Mouse (Mus musculus) fat pad, adult 2 months (tissue): ENCODE results near the gene Robo3.

Experiments used
- DNase-seq: peaks from one replicate; pipeline ENCODE4 v3.0.0-alpha.2; 2011; ENCODE audit warnings: low read depth, low spot score; ENCODE audit errors: extremely low read depth

Gene Robo3

DNA sequence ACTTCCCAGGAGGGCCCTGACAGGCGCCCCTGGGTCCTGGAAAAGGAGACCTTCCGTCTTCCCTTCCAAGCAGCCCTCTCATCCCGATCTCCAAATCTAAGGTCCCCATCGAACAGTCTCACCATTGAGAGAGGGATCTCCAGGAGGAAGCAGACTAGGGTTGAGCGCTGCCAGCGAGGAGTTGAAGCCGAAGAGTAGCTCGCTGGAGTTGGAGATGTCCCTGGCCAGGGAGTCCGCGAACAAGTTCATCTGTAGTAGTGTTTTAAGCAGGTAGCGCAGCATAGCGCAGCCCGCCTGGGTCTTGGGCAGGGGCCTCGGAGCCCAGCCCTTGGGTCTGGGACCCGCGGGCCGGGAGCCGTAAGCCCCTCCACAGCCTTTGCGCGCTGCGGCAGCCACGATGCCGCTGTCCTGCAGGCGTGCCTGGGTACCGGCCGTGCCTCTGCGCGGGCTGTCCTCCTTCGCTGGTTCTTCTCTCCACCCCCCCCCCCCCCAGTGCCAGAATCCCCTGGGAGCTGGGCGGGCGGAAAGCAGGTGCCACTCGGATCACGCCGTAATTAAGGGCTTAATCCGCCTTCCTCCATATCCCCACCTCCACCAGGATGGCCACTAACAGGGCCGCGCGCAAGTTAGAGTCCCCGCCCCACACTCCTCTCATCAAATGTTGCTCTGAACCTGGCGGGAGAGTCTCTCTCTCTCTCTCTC, at the start of gene Robo3:
Gene Robo3 (minus strand): TSS at position 527 of the 702 bp plus-strand sequence.
- DNase-seq: no peak

DNA sequence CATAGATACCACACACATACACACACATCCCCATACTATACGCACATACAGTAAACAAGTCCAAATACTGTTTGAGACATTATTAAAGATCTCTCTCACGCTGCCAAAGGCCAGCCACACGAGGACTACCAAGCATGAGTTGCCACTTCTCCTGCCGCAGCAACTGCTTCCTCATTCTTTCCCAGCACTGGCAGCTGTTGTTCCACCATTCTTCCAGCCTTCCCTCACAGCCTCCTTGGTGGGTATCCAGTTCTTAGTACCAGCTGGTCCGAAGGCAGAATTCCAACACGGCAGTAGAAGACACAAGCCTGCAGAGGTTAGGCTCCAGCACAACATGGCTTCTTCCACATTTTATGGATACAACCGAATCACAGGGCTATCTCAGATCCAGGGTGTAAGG, 41.9 kb upstream of the Robo3 start:
- DNase-seq: no peak

DNA sequence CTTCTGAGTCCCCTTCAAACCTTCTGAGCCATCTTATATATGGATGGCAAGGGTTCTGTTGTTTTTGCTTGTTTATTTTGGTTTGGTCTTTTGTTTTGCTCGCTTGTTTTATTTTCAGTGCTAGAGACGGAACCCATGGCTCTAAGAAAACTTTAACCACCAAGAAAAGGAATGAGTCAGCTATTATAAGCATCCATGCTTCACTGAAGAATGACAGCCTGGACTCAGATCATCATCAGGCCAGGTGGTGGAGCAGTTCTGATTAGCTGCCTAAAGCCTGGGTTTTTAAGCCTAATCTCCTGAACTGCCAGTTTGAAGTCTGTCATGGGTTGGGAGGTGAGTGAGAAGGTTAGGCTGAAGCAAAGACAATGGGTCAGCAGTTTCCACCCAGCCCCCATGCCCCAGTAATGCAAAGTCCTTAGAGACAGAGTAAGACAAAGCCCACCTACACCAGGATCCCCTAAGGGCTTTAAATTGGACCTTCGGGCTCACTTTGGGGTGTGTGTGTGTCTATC, 40.6 kb upstream of the Robo3 start:
- no peak for DNase-seq

DNA sequence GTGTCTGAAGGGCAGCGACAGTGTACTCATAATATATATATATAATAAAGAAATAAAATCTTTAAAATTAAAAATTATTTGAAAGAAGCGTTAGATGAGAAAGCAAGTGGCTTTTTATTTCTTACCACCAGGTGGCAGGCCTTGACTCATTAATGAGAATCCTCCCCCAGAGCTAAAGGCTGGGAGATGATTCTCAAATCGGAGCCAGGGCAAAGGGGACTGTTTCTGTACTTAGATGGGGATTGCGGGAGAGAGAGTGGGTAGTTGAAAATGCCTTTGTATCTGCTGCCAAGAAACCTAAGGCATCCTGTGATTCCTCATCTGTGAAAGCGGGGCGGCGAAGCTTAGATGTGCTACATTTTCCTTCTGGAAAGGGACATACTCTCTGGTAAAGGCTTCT, 29.7 kb upstream of the Robo3 start:
- no peak for DNase-seq

DNA sequence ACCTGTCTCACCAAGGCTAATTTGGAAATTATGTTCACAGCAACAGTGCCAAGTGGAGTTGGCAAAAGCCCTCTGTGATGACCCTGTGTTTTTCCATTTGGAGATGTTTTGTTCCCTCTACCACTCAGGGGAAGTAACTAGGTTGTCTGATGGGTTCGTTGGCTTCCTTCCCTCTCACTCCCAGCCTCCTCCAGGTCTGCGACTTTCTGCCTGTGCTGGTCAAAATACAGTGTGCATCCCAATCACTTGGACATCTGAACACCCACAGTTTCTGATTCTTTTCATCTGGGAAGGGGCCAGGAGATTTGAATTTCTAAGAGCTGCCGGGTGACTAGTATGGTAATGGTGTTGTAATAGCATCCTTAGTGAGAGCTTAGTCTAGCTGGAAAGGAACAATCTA, 28.5 kb upstream of the Robo3 start:
- DNase-seq: no peak

DNA sequence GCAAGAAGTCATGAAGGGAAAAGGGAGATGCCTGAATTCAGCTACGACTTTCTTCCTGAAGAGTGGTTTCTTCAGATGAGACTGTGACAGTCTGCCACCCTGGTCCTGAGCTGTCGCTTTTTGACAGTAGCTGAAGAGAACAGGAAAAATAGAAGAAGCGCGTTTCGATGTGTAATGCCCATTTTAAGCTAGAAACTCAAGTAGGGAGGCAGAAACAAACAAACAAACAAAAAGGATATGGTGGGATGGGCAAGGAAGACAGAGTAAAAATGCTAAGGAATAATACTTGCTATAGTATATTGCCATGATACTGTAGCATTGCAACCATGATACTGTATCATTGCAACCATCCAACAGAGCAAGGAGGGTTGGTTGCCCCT, 27.9 kb upstream of the Robo3 start:
- DNase-seq: no peak

DNA sequence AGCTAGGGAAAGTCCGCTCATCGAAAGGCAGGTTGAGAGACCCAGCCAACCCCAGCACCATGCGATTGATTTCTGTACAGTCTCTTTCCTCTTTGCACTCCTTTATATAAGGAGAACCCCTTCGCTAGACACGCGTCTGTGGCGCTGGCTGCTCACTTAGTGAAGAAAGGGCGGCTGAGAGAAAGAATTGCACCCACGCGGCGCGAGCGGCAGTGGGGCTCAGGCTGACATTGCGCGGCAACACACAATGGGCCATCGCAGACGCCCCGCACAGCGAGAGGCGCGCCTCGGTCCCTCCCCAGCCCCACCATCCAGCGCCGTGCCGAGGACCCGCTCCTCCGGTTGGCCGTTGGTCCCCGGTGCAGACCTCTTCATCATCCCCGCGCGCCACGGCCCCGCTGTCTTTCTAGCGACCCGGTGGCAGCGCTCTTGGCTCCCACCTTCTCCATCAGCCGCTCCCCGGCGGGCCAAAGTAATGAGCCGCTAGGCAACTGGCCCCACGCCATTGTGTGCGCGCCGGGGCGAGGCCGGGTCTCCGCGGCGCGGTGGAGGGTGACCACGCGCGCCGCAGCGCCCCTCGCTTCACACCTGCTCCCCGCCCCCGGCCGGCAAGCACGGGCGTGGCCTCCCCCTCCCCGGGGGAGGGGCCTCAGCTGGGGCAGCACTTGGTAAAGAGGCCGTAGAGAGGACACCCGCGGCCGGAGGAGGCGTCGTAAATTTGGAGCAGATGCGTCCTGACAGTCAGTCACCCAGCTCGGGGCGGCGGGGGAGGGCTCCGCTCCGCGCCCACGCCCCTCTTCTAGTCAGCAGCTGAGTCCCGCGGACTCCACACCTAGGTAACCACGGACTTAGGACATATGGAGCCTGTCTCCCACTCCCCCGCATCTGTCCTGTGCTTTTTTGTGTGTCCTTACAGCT, 27.3 kb upstream of the Robo3 start:
- no peak for DNase-seq

DNA sequence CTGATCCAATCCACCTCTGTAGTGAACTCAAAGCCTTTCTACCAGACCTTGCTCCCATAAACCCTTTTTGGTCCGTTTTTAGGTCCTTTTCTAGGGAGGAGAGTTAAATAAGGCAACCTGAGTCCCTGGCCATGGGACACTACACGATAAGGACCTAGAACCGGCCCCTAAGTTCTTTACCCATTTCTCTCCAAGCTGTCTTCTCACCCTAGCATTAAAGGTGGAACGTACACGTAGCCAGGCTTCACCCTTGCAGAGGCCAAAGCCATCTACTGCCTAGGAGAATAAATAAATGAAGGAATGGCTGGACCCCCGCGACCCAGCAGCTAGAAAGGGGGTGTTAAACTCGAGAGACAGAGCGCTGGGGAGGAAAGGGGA, 26.6 kb upstream of the Robo3 start:
- DNase-seq: no peak

DNA sequence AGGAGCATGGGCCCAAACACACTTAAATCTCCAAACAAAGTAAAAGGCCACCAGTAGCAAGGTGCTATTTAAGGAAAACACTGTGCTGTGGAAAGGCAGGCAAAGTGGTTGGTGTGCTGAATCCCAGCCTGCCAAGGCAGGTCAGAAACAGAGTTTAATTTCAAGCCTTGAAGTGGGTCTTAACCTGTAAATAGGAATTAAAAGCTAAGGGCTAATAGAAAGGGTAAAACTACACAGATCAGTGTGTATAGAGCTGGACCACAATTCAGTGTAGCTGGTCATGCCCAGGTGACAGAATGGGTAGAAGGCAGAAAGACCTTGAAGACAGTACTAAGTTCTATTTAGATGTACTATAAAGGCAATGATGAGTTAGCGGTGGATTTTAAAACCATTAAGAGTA, 24.1 kb upstream of the Robo3 start:
- DNase-seq: no peak

DNA sequence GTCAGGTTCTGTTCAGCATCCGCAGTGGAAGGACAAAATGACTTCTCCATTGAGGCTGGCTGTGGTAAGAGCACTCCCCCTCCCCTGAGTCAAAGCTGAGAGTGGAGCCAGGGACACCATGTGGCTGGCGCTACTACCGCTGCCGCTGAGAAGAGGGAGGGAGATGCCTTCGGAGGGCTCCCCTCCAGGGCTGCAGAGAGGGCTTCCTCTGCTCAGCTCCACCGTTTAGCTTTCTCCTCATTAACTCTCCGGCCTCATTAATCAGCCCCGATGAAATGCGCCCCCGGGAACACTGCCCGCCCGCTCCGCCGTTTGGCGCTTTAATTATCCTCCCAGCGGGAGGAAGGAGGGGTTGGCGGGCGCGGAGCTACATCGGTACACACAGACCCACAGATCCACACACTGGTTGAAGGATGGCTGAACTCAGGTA, 23.4 kb upstream of the Robo3 start:
- no peak for DNase-seq

DNA sequence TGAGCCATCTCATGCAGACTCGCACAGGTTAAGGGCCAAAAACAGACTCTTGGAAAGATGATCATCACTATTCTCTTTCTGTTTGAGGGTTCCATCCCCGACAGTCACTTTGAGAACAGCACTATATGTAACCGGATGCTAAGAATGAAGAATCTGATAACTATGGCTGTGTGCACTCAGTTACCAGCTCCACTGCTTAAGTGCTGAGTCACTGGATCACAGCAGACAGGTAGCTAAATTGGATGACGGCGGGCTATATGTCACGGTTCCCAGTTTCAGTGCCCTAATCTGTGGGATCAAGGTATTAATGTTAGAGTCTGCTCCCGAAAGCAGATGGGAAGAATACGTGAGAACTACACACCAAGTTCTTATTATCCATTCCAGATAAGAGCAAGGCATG, 22.8 kb upstream of the Robo3 start:
- DNase-seq: no peak

DNA sequence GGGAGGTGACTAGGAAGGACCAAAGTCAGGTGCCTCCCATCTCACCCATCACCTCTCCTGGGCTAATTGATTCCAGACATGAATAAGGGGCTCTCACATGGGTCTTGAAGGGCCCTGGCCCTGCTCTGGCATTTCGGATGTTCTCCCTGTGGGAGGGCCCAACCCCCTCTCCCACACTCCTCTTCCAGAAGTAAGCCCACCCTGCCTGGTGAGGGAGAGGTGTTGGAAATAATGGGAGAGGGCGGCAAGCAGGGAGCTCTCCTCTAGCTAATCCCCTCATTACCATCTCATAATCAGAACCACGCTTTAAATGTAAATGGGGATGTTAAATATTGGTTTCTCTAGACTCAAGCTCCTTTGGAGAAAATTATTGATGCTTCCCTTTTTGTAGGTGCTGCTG, 21.9 kb upstream of the Robo3 start:
- no peak for DNase-seq

DNA sequence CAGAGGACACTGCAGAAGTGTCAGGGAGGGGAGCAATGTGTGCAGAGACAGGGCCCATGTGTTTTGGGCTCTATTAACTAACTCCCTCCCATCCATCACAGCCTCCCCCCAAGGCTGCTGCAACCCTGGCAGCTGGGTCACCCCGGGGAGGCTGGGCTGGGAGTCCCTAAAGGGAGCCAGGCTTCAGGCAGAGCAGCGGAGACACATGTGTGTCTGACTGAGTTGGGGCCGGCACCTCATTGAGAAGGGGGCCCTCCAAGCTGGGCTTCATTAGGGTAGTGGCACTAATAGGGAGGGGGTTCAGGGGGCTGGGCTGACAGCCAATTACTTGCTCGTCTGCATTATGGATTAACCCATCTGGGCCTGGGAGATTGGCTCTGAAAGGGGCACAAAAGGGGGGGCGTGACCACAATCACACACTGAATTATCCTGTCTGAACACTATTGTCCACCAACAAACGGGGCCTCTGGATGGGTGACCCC, 21.0 kb upstream of the Robo3 start:
- no peak for DNase-seq

DNA sequence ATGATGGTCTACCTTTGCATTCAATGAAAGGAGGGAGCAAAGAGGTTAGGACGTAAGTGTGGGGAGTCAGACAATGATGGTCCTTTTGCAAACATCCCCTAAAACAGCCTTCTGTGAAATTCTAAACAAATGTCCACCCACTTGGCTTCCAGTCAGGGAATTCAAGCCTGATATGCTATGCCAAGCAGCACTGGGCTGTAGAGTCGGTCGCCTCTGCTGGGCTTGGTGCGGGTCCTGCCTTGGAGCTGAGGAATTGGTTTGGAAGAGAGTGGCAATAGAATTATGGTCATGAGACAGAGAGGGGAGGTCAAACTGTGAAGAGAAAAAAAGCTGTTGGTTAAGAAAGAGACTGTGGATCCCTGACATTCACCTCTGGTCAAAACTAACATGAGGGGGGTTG, 20.3 kb upstream of the Robo3 start:
- no peak for DNase-seq

DNA sequence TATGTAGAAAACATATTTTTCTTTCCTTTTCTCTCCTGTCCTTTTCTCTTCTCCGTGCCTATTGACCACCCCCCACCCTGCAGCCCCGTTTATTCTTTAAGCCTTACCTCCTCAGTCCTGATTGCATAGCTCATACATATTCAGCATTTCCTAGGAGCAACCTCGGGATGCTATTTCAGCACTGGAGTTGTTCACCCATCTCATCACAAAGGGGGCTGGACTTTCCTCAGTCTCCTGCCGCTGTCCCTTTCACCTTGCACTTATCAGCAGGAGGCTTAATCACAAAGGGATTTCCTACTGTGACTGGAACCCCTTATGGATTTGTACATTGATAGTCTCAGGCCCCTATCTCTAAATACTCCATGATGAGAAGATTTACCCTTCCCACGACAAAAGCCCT, 19.4 kb upstream of the Robo3 start:
- no peak for DNase-seq

DNA sequence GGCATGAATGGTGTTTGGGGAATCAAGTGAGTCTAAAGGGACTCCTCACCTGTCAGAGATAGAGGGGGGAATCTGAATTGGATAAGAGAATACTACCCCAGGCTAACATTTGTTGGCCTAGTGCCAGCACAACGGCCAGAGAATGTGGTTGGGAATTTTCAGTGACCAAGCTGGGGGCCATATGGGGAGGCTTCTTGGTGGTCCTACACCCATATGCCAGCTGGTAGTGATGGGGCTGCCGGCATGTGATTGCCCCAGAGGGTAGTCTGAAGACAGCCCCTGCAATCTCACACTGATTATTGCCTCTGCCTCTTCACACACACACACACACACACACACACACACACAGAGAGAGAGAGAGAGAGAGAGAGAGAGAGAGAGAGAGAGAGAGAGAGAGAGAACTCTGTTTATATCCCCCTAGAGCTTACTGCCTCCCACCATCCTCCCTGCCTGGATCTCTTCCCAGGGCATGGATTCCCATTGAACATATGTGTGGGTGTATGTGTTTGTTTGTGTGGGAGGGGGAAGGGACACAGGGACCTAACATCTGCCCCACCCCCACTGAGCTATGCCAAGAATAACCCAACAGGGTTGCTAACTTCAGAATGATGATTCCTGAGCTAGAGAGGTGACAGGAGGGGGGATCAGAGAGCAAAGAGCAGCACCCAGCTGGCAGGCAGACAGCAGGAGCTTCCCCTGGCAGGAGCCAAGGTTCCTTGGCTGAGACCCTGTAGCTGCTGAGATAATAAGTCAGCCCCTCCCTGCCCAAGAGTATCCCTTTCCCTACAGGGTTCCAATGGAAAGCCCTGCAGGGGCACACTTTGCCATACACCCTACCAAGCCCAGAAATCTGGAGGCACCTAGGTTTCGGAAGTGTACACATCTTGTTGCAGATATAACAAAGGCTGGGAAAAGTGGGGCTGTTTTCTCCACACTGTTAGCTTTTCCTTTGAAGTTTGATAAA, 5.0 kb upstream of the Robo3 start:
- DNase-seq: no peak

DNA sequence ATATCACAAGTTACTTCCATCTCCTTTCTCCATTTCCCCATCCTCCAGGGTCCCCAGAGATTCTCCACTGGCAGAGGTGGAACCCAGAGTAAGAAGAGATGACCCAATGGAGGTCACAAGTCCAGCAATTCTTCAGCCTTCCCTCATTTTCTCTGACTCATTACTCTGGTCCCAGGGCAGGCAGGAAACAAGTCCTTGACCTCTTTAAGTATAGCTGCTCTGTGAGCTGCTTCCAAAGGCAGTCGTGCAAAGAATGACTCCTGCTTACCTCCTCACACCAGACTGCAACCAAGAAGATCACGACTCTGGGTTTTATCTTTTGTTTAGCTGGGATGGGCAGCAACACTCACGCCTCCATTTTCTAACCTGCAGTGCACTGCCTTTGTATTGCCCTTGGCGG, 2.6 kb upstream of the Robo3 start:
- no peak for DNase-seq

DNA sequence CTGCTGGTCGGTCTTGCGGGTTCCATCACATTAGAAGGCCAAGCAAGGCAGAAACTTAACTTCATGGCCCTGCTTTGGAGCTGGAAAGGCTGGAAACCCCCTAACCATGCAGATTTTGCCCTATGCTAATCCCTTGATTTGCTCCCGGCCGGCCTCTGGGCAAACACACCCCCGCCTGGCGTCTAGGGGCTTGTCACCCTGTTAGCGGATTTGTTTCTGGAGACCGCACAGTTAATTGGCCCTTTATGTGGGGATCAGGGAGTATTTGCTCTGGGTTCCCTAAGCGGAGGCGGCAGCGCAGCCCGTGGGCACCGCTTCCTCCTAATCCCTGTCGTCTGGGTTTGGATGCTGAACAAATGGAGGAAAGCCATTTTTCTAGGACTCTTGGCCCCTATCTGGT, 1.9 kb upstream of the Robo3 start:
- no peak for DNase-seq

DNA sequence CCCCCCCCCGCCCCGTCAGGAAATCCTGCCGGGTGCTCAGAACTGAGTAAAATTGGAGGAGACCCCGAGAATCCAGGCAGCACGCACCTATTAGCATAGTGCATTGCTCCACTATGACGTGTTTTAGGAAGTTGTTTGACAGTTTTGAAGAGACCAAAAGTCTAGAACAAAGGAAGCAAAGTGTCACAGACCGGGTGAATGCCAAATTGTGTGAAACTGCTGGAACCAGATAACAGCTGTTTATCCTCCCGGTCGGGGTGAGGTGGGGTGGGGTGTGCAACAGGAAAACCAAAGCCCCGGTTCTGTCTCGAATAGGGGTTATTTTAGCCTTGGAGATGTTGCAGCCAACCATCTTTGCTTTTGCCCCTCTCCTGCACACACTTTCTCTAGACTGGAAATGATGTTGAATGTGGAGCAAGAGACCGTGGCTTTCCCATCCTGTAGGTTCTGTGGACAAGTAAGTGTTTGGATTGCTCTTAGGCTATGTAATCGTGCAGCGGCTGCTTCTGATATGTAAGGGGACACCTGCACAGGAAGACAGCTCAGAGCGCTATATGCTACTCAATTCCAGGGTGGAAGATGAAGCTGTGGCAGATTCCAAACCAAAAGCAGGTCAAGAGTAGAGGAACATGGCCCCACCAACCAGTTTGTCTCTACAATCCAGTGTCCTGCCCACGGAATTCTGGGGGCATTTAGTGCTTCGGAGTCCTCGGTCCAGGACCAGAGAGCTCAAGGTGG, 946 bp upstream of the Robo3 start:
- no peak for DNase-seq

DNA sequence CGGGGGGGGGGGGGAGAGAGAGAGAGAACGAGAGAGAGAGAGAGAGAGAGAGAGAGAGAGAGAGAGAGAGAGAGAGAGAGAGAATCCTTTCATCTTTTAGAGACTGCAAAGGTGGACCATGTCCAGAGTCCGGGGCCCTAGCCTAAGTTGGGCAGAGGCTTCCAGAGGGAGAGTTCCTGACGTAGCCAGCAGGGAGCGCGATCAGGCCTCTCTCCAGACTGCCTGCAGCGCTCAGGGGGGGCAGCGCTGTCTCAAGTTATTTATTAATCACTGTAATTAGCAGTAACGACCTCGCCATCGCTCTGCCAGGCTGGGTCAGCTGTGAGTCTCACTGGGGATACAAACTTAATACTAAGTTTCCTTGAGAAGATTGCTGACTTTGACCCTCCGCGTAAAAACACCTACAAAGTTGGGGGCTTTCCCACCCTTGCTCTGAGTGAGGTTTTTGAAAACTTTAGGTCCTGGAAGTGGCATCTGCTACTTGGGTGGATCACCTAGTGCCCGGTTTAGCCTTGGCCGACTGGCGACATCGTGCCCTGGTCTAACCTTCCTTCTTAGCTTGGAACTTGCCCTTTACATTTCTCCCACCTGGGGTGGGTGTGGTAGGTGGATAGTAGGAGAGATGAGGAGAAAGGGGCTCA, 900 bp downstream of the Robo3 start:
- DNase-seq: no peak
